Mouse (Mus musculus) stomach, postnatal 0 days (tissue): ENCODE data around the gene Cnksr1.

Experiments used
- CTCF ChIP-seq: IDR thresholded peaks from 2 replicates; pipeline ENCODE4 v1.5.1; 2016; ENCODE audit warnings: antibody characterized with exemption, low read depth, mild to moderate bottlenecking, moderate library complexity
- EP300 ChIP-seq: optimal IDR thresholded peaks from 2 replicates; pipeline ENCODE3; 2016; ENCODE audit warnings: antibody characterized with exemption

- TF ChIP-seq CTCF (no peak), EP300 (no peak)
Measured at GRCm38 (mm10) chr4:134250930-134251240, 12.7 kb upstream of the Cnksr1 start.
